Mouse (Mus musculus) brain, embryonic 14.5 days (tissue): ENCODE results near the gene Trdmt1.

Experiments
- CTCF ChIP-seq: fragments of 200-500 bp; IDR thresholded peaks from 2 replicates; pipeline ENCODE4 v1.5.1; 2012; ENCODE audit warnings: inconsistent platforms, mild to moderate bottlenecking, moderate library complexity, borderline replicate concordance; ENCODE audit not compliant: insufficient read depth, insufficient read length; ENCODE audit errors: extremely low read depth
- POLR2A ChIP-seq: fragments of 200-500 bp; IDR thresholded peaks from 2 replicates; pipeline ENCODE4 v1.6.1; 2012; ENCODE audit warnings: mild to moderate bottlenecking, inconsistent platforms, borderline replicate concordance; ENCODE audit not compliant: poor library complexity, insufficient read depth, insufficient read length, severe bottlenecking; ENCODE audit errors: extremely low read depth

DNA sequence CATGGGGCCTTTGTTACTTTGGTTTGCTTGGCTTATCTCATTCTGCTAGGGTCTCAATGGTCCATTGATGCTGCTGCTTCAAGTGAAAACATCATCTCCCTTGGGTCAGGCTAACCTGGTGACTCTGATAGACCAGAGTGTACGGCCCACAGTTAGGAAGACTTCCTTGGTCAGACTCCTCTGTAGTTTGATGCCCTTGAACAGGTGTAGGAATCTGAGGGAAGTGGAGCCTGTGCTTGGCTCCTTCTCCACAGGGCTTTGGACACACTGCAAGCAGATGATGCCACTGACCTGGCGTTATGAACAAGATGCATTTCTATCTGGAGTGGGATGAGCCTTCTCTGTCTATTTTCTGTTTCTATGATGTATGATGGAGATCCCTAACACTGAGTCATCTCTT, 41.8 kb downstream of the Trdmt1 start:
- TF ChIP-seq CTCF: no peak
- no peak for TF ChIP-seq POLR2A
